Mouse (Mus musculus) stomach, adult 2 months (tissue): ENCODE data around the gene Mecp2. TPM values are rescaled to one million over a fixed set of nuclear protein-coding genes. Genes with fewer than 3 reads are reported as not detected.

Source experiments
- polyA plus RNA-seq: library from polyadenylated mRNA; depleted of rRNA; stranded (reverse); fragments of >200 nt; gene quantifications from 2 replicates; pipeline ENCODE4 v1.2.3, GENCODE M21; 2012; rRNA removed

Mecp2 gene
- polyA plus RNA-seq = 1.00 and 1.5 TPM in 2 replicates

GRCm38 (mm10) chrX:74135263-74135662, at the start of gene Mecp2:
Mecp2 (minus strand) TSS chrX:74135363.

GRCm38 (mm10) chrX:74176959-74177358, 41.8 kb upstream of the Mecp2 start, which contains the start of gene Tktl1:
Tktl1 (plus strand) TSS chrX:74177259.

GRCm38 (mm10) chrX:74167738-74168137, 32.6 kb upstream of the Mecp2 start, which contains the start of gene Tex28:
Tex28 (minus strand) TSS chrX:74167838.

GRCm38 (mm10) chrX:74127164-74127563, 8.0 kb downstream of the Mecp2 start, which contains the start of gene Opn1mw:
Opn1mw (plus strand) TSS chrX:74127464.

GRCm38 (mm10) chrX:74023188-74024049, 111.7 kb downstream of the Mecp2 start, which contains the start of gene Irak1:
Irak1 (minus strand) TSS chrX:74023918.

Other genes with a start within 250 kb of the Mecp2 start
- gene Avpr2, start 243.3 kb downstream of the Mecp2 start, polyA plus RNA-seq = not detected in 2 replicates
- 3.9 and 7.1 TPM in 2 replicates for gene L1cam, start 239.3 kb downstream of the Mecp2 start, polyA plus RNA-seq
- 5.4 and 6.4 TPM in 2 replicates for gene Arhgap4, start 213.5 kb downstream of the Mecp2 start, polyA plus RNA-seq
- 23.5 and 31.0 TPM in 2 replicates for gene Naa10, start 213.4 kb downstream of the Mecp2 start, polyA plus RNA-seq
- 1.8 and 2.2 TPM in 2 replicates for gene Renbp, start 204.5 kb downstream of the Mecp2 start, polyA plus RNA-seq
- 33.9 and 36.4 TPM in 2 replicates for gene Hcfc1, start 169.0 kb downstream of the Mecp2 start, polyA plus RNA-seq
- gene Irak1, start 111.4 kb downstream of the Mecp2 start, polyA plus RNA-seq = 84.8 and 95.6 TPM in 2 replicates
- not detected in 2 replicates for gene Opn1mw, start 7.9 kb downstream of the Mecp2 start, polyA plus RNA-seq
- not detected in 2 replicates for gene Tex28, start 32.5 kb upstream of the Mecp2 start, polyA plus RNA-seq
- 0.03 TPM in 1 of 2 replicates, not detected in the other for gene Tktl1, start 41.9 kb upstream of the Mecp2 start, polyA plus RNA-seq
- 724 and 737 TPM in 2 replicates for gene Flna, start 114.5 kb upstream of the Mecp2 start, polyA plus RNA-seq
- gene Emd, start 119.3 kb upstream of the Mecp2 start, polyA plus RNA-seq = 38.6 and 54.4 TPM in 2 replicates
- 552 and 637 TPM in 2 replicates for gene Rpl10, start 135.4 kb upstream of the Mecp2 start, polyA plus RNA-seq
- gene Taz, start 146.5 kb upstream of the Mecp2 start, polyA plus RNA-seq = 36.1 and 42.6 TPM in 2 replicates
- 10.1 and 10.4 TPM in 2 replicates for gene Dnase1l1, start 147.0 kb upstream of the Mecp2 start, polyA plus RNA-seq
- gene Atp6ap1, start 161.7 kb upstream of the Mecp2 start, polyA plus RNA-seq = 122 and 133 TPM in 2 replicates
- 44.9 and 65.9 TPM in 2 replicates for gene Gdi1, start 169.6 kb upstream of the Mecp2 start, polyA plus RNA-seq
- 5.9 and 12.8 TPM in 2 replicates for gene Fam50a, start 177.7 kb upstream of the Mecp2 start, polyA plus RNA-seq
- 8.6 and 14.7 TPM in 2 replicates for gene Plxna3, start 193.7 kb upstream of the Mecp2 start, polyA plus RNA-seq
- 15.4 and 21.1 TPM in 2 replicates for gene Lage3, start 218.3 kb upstream of the Mecp2 start, polyA plus RNA-seq
- gene Ubl4a, start 237.9 kb upstream of the Mecp2 start, polyA plus RNA-seq = 19.6 and 20.0 TPM in 2 replicates
- gene Slc10a3, start 238.0 kb upstream of the Mecp2 start, polyA plus RNA-seq = 8.9 and 12.9 TPM in 2 replicates